Mouse (Mus musculus): ENCODE results near the gene Plekha6.

DNA sequence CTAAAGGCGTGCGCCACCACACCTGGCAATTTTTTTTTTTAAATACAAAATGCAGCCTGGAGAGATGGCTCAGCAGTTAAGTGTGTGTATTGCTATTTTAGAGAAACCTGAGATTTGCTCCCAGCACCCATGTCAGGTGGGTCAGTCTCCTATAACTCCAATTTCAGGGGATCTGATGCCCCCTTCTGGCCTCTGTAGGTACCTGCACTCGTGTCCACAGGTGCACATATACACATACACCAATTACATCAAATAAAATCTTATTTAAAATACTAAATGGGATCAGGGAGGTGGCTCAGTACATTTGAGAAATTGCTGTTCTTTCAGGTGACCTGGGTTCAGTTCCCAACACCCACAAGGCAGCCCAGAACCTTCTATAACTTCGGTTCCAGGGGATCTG is 47.9 kb upstream of the Plekha6 start:
- no peak for TF ChIP-seq CTCF (IDR thresholded peaks at IDR 0.05; ENCODE audit: extremely low read depth, insufficient read length, insufficient replicate concordance, low read depth, low read length)
- no peak for TF ChIP-seq POLR2A (IDR thresholded peaks at IDR 0.05; ENCODE audit: low read depth, low read length)

All from small intestine, adult 2 months (tissue).